Mouse (Mus musculus) lung, postnatal 0 days (tissue): ENCODE results near the gene Slc35c1. TPM values are rescaled to one million over a fixed set of nuclear protein-coding genes. Genes with fewer than 3 reads are reported as not detected.

ENCODE experiments used
- ATAC-seq: fragments of 200-750 bp; cut with Nextera tagmentation; 2 replicates; pipeline ENCODE4 v1.8.0; 2017; ENCODE audit warnings: moderate library complexity
- DNase-seq: peaks from one replicate; pipeline ENCODE4 v3.0.0-alpha.2; 2016; ENCODE audit warnings: low spot score
- H3K27ac ChIP-seq: fragments of 300-500 bp; sonication (generic); 2 replicates; pipeline ENCODE4 v1.5.1; 2014; ENCODE audit warnings: antibody characterized with exemption, mild to moderate bottlenecking, low read length, mixed read lengths
- H3K27me3 ChIP-seq: fragments of 300-500 bp; sonication (generic); replicated peaks from 2 replicates; pipeline ENCODE4 v1.6.1; 2014; ENCODE audit warnings: low read length, mixed read lengths; ENCODE audit not compliant: insufficient read depth
- H3K36me3 ChIP-seq: fragments of 300-500 bp; sonication (generic); 2 replicates; pipeline ENCODE4 v1.6.1; 2014; ENCODE audit warnings: low read length, mixed read lengths; ENCODE audit not compliant: insufficient read depth
- H3K4me1 ChIP-seq: fragments of 300-500 bp; sonication (generic); 2 replicates; pipeline ENCODE4 v1.6.1; 2014; ENCODE audit warnings: antibody characterized with exemption, low read depth, low read length, mixed read lengths; ENCODE audit not compliant: insufficient read depth
- H3K4me2 ChIP-seq: fragments of 300-500 bp; sonication (generic); replicated peaks from 2 replicates; pipeline ENCODE4 v1.6.1; 2014; ENCODE audit warnings: low read depth, mild to moderate bottlenecking, low read length, moderate library complexity, mixed read lengths
- H3K4me3 ChIP-seq: fragments of 300-500 bp; sonication (generic); 2 replicates; pipeline ENCODE4 v1.5.1; 2014; ENCODE audit warnings: low read depth, low read length
- H3K9ac ChIP-seq: fragments of 300-500 bp; sonication (generic); replicated peaks from 2 replicates; pipeline ENCODE4 v1.6.1; 2014; ENCODE audit warnings: low read depth, mild to moderate bottlenecking
- H3K9me3 ChIP-seq: fragments of 300-500 bp; sonication (generic); 2 replicates; pipeline ENCODE4 v1.6.1; 2016; ENCODE audit warnings: low read length, mixed read lengths
- CTCF ChIP-seq: IDR thresholded peaks from 2 replicates; pipeline ENCODE4 v1.5.1; 2016; ENCODE audit warnings: antibody characterized with exemption, mild to moderate bottlenecking
- EP300 ChIP-seq: IDR thresholded peaks from 2 replicates; pipeline ENCODE4 v1.6.1; 2016; ENCODE audit warnings: antibody characterized with exemption, mild to moderate bottlenecking, control low read depth
- WGBS: fragments of 180-500 bp; shearing (Covaris S2); extraction: QIAGEN DNeasy Blood & Tissue Kit; methylation state at CpG from one replicate; pipeline ENCODE4 v1.1.7; 2014; 5-methylcytosine and 5-hydroxymethylcytosine counted together
- polyA plus RNA-seq: library from polyadenylated mRNA; unstranded; fragments of >200 nt; fragmentation: Nextera tagmentation; extraction: Ambion mirVana; gene quantifications from 2 replicates; pipeline ENCODE4 v1.2.1, GENCODE M21; 2015

The Slc35c1 gene
- polyA plus RNA-seq, 1 experiment from 2014 or later: 12.9 TPM

GRCm38 (mm10) chr2:92464690-92465089 is 4.4 kb upstream of the Slc35c1 start:
- Histone ChIP-seq H3K9ac (no peak overlapping the region), H3K36me3 (no peaks in the 10 kb centered on the region), H3K4me1 (peaks cover 9% of the 10 kb centered on the region; the same call in 1 of the 2 replicates), H3K27ac (no peak overlapping the region), H3K4me2 (no peak overlapping the region), H3K9me3 (no peaks in the 10 kb centered on the region), H3K4me3 (no peak overlapping the region), H3K27me3 (no peaks in the 10 kb centered on the region)
- 48% methylated on average over 3 of the region's 3 CpGs for WGBS
- DNase-seq (peak; percentile 49), ATAC-seq (peak; percentile 46)
- TF ChIP-seq EP300 (no peak), CTCF (no peak)

- no peak for DNase-seq
- Histone ChIP-seq H3K27me3 (no peaks in the 10 kb centered on the region), H3K36me3 (no peaks in the 10 kb centered on the region), H3K4me1 (peaks cover 12% of the 10 kb centered on the region), H3K4me2 (no peak overlapping the region), H3K9me3 (no peaks in the 10 kb centered on the region), H3K4me3 (no peak overlapping the region), H3K9ac (no peak overlapping the region), H3K27ac (no peak overlapping the region)
- WGBS: 80% methylated on average over 1 of the region's 1 CpGs
- no peak for ATAC-seq
- no peak for TF ChIP-seq CTCF
- no peak for TF ChIP-seq EP300
These were observed 877 bp upstream of the Slc35c1 start for GRCm38 (mm10) chr2:92461215-92461614.

- DNase-seq (peak; percentile 92), ATAC-seq (peak; percentile 92)
- Histone ChIP-seq H3K4me1 (peaks cover 12% of the 10 kb centered on the region), H3K27me3 (no peaks in the 10 kb centered on the region), H3K9ac (peak overlapping the region; percentile 30), H3K9me3 (no peaks in the 10 kb centered on the region), H3K4me3 (peak overlapping the region; percentile 47), H3K27ac (peak overlapping the region; percentile 4), H3K4me2 (peak overlapping the region; percentile 85), H3K36me3 (peaks cover under 1% of the 10 kb centered on the region; the same call in 1 of the 2 replicates)
- TF ChIP-seq EP300 (no peak), CTCF (no peak)
- WGBS: under 1% methylated on average over 53 of the region's 55 CpGs
These were observed 1.0 kb downstream of the Slc35c1 start for GRCm38 (mm10) chr2:92459141-92459920.

GRCm38 (mm10) chr2:92458481-92458880 is 1.9 kb downstream of the Slc35c1 start:
- H3K9me3 ChIP-seq: no peaks in the 10 kb centered on the region
- TF ChIP-seq CTCF: no peak
- no peak for TF ChIP-seq EP300
- peaks cover 4% of the 10 kb centered on the region; the same call in 1 of the 2 replicates for H3K36me3 ChIP-seq
- H3K4me1 ChIP-seq: peaks cover 12% of the 10 kb centered on the region
- H3K9ac ChIP-seq: no peak overlapping the region
- no peak for DNase-seq
- H3K4me2 ChIP-seq: peak overlapping the region; percentile 85
- no peaks in the 10 kb centered on the region for H3K27me3 ChIP-seq
- peak overlapping the region; percentile 47 for H3K4me3 ChIP-seq
- no peak overlapping the region for H3K27ac ChIP-seq
- 43% methylated on average over 13 of the region's 13 CpGs for WGBS
- no peak for ATAC-seq

- DNase-seq (no peak), ATAC-seq (no peak)
- Histone ChIP-seq H3K9ac (no peak overlapping the region), H3K4me2 (0 out of 2 replicates have a peak overlapping the region, but pooled peaks have one; percentile 11), H3K4me3 (no peak overlapping the region), H3K36me3 (peaks cover 8% of the 10 kb centered on the region), H3K27me3 (no peaks in the 10 kb centered on the region), H3K27ac (no peak overlapping the region), H3K9me3 (no peaks in the 10 kb centered on the region), H3K4me1 (peaks cover 12% of the 10 kb centered on the region)
- 0 out of 2 replicates have a peak, but pooled peaks have one; percentile 14 for TF ChIP-seq CTCF
- no peak for TF ChIP-seq EP300
- WGBS: 64% methylated on average over 8 of the region's 8 CpGs
These were observed 3.3 kb downstream of the Slc35c1 start for GRCm38 (mm10) chr2:92456970-92457530.

- no peak for ATAC-seq
- TF ChIP-seq CTCF: no peak
- no peak for TF ChIP-seq EP300
- H3K9me3 ChIP-seq: no peaks in the 10 kb centered on the region
These were observed 4.6 kb downstream of the Slc35c1 start for GRCm38 (mm10) chr2:92455704-92456103.

More at GRCm38 (mm10) chr2:92455704-92456103, 4.6 kb downstream of the Slc35c1 start:
- peaks cover 12% of the 10 kb centered on the region for H3K4me1 ChIP-seq
- WGBS: 29% methylated on average over 2 of the region's 3 CpGs
- no peak overlapping the region for H3K4me3 ChIP-seq
- H3K4me2 ChIP-seq: no peak overlapping the region
- peaks cover 8% of the 10 kb centered on the region for H3K36me3 ChIP-seq
- no peak overlapping the region for H3K27ac ChIP-seq
- H3K9ac ChIP-seq: no peak overlapping the region
- DNase-seq: no peak
- no peaks in the 10 kb centered on the region for H3K27me3 ChIP-seq
